In the genomic region with DNA sequence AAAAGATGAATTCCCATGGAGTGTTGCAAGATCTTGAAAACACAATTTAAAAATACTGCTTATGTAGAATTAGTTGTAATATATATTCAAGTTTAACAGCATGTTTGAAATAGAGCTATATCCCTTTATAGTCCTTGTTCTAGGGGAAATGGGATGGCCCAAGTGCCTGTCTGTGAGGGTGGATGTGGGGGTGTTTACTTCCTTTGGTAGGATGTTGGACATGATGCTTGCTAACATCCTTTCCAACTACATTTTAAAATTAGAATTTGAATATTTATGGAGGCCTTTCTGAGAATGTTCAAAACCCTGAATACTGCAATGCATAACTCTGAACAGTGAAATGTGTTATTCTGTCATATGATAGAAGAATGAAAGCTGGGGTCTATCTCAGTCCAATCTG, we compare ENCODE assay signal across 17 mouse cellular contexts.
A peak's percentile ranks its signal among the peaks of the same experiment; 100 is the strongest.
DNase-seq lines count a peak whose midpoint lies in the region.
"Had no signal": no experiment of that assay in that cellular context is flagged by ENCODE, and none has a peak within 500 bp of the region (broad histone marks: within the 10 kb centered on the region; RNA-seq: fewer than 3 reads in every experiment).

No protein-coding gene starts in this region.

- intact Hi-C loops in left cerebral cortex, postnatal 10 days (cut with DNase I) = no loop called here

- DNase-seq in left cerebral cortex, adult 11 months (ENCODE audit: low spot score) = peak; percentile 1
- DNase-seq in left cerebral cortex, postnatal 10 days (ENCODE audit: extremely low spot score in 1 of 2, low spot score in 2 of 2) = no peak
- peak; percentile 53 for DNase-seq in right cerebral cortex, adult 18-20 months
- DNase-seq in right cerebral cortex, postnatal 25 days = no peak
- DNase-seq in telencephalon, adult 2 months (ENCODE audit: low read depth, low spot score) = peak; percentile 51
- no peak for DNase-seq in lung, adult 18-20 months
- DNase-seq: adrenal gland, adult 2 months; adrenal gland, postnatal 14 days; cerebellum, adult 11-12 months; cerebellum, adult 8-10 months; cerebellum, postnatal 10 days; cerebellum, postnatal 36 days; forebrain, postnatal 0 days; gastrocnemius, postnatal 25 days; heart, adult 18-20 months; heart, postnatal 10 days; heart, postnatal 36 days had no signal

Comparison
In these comparisons a context has a peak if more than half of its experiments do, and no peak if none do; other contexts are left out.
1. DNase-seq: peak in left cerebral cortex, adult 11 months (single experiment), right cerebral cortex, adult 18-20 months (single experiment) and telencephalon, adult 2 months (single experiment); none in left cerebral cortex, postnatal 10 days (0 of 2), right cerebral cortex, postnatal 25 days (single experiment) and lung, adult 18-20 months (0 of 2).